Mouse (Mus musculus): Measurements from ENCODE around the gene P2ry2.

- TF ChIP-seq EP300 (IDR thresholded peaks at IDR 0.05; ENCODE audit: low read depth) (no peak), CTCF (IDR thresholded peaks at IDR 0.05; ENCODE audit: low read depth) (no peak)
Measured at GRCm38 (mm10) chr7:100972875-100973274, 39.8 kb downstream of the P2ry2 start.

All from liver, postnatal 0 days (tissue).